Comparison of ENCODE assay signal across 8 mouse cellular contexts in the genomic region with DNA sequence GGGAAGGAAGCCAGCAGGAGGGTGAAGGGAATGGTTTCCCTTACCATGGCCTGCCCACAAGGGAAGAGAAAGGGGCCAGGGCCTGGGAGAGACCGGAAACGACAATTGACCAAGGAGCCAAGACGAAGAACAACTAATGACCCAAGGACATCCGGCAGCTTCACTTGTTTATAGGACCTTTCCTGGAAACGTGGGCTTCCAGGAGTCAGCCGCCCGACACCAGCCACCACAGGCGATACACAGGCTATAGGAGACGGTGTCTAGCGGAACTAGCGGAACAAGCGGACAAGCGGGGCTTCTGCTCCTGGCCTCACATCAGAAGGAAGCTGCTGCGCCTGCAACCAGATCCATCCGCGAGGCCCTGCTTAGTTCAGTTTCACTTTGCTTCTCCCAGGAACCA. TPM values are rescaled to one million over a fixed set of nuclear protein-coding genes. Genes with fewer than 3 reads are reported as not detected.
A peak's percentile ranks its signal among the peaks of the same experiment; 100 is the strongest.
DNase-seq lines count a peak whose midpoint lies in the region; ATAC-seq lines count a peak whose summit lies in the region.

No protein-coding gene starts in this region.

- peak overlapping the region; percentile 96 for H3K27ac ChIP-seq in heart, embryonic 10.5 days
- peak overlapping the region; percentile 39 for H3K27ac ChIP-seq in kidney, embryonic 16.5 days (ENCODE audit: low read length)

- no peak for ATAC-seq in kidney, embryonic 16.5 days (ENCODE audit: low FRiP score, low TSS enrichment)

- H3K4me3 ChIP-seq in heart, embryonic 10.5 days: 0 out of 2 replicates have a peak overlapping the region, but pooled peaks have one; percentile 9
- peak overlapping the region; percentile 3; the same call in 1 of the 2 replicates for H3K4me3 ChIP-seq in kidney, embryonic 16.5 days (ENCODE audit: low read length)

- peak overlapping the region; percentile 82 for H3K4me2 ChIP-seq in kidney, embryonic 16.5 days (replicated peaks; ENCODE audit: low read depth, low read length)

- H3K36me3 ChIP-seq in heart, embryonic 10.5 days: peaks cover 28% of the 10 kb centered on the region
- peaks cover 15% of the 10 kb centered on the region for H3K36me3 ChIP-seq in kidney, embryonic 16.5 days (ENCODE audit: insufficient read depth, low read length)

- H3K9me3 ChIP-seq in heart, embryonic 10.5 days: no peaks in the 10 kb centered on the region
- H3K9me3 ChIP-seq in kidney, embryonic 16.5 days (ENCODE audit: low read length): peaks cover 7% of the 10 kb centered on the region; the same call in 1 of the 2 replicates

- H3K9ac ChIP-seq in kidney, embryonic 16.5 days (replicated peaks; ENCODE audit: low read length): peak overlapping the region; percentile 17; the same call in 1 of the 2 replicates

- DNase-seq in spleen, postnatal 10 days (ENCODE audit: low spot score in 2 of 2): peak; percentile 25 to 45
- DNase-seq in spleen, postnatal 36 days (ENCODE audit: low spot score in 2 of 2): no peak
- DNase-seq in heart, embryonic 10.5 days (ENCODE audit: low spot score): no peak
- peak; percentile 82 for DNase-seq in lung, postnatal 25 days (ENCODE audit: low spot score)
- no peak for DNase-seq in cerebellum, adult 8-10 months
- DNase-seq in gastrocnemius, postnatal 10 days: no peak
- DNase-seq in ovary, postnatal 14 days (ENCODE audit: low spot score): no peak

- whole genome bisulfite sequencing in heart, embryonic 10.5 days: 67% methylated on average over 16 of the region's 16 CpGs
- 20% methylated on average over 16 of the region's 16 CpGs for WGBS in kidney, embryonic 16.5 days

- no peaks in the 10 kb centered on the region for H3K27me3 ChIP-seq in heart, embryonic 10.5 days (ENCODE audit: insufficient read depth, poor library complexity, severe bottlenecking)
- no peaks in the 10 kb centered on the region for H3K27me3 ChIP-seq in kidney, embryonic 16.5 days (ENCODE audit: insufficient read depth, low read length)

- H3K4me1 ChIP-seq in heart, embryonic 10.5 days: peaks cover 61% of the 10 kb centered on the region
- H3K4me1 ChIP-seq in kidney, embryonic 16.5 days (ENCODE audit: insufficient read depth, low read length): peaks cover 37% of the 10 kb centered on the region

RNA-seq across cellular contexts. Expression of gene Cdc42ep4, which starts 4.6 kb away (rescaled TPM):
- polyA plus RNA-seq in heart, embryonic 10.5 days (2016; fragmentation: Nextera tagmentation; extraction: Ambion mirVana): 30.4 and 45.4 TPM in 2 replicates
- polyA plus RNA-seq in kidney, embryonic 16.5 days (2015; fragmentation: Nextera tagmentation; extraction: Ambion mirVana): 73.9 and 74.5 TPM in 2 replicates
- 10 to 100 TPM; 19.1 to 22.0 TPM for total RNA-seq in gastrocnemius, postnatal 10 days (2021)

RNA-seq across cellular contexts. Expression of gene Cpsf4l, which starts 37.2 kb away (rescaled TPM):
- polyA plus RNA-seq in heart, embryonic 10.5 days (2016; fragmentation: Nextera tagmentation; extraction: Ambion mirVana): 0.15 and 0.34 TPM in 2 replicates
- 1.3 and 1.4 TPM in 2 replicates for polyA plus RNA-seq in kidney, embryonic 16.5 days (2015; fragmentation: Nextera tagmentation; extraction: Ambion mirVana)
- total RNA-seq in gastrocnemius, postnatal 10 days (2021): not detected

Comparison
In these comparisons a context has a peak if more than half of its experiments do, and no peak if none do; other contexts are left out.
1. DNase-seq: peak in spleen, postnatal 10 days (2 of 2) and lung, postnatal 25 days (single experiment); none in spleen, postnatal 36 days (0 of 2), heart, embryonic 10.5 days (single experiment), cerebellum, adult 8-10 months (single experiment), gastrocnemius, postnatal 10 days (single experiment) and ovary, postnatal 14 days (single experiment).